Mouse (Mus musculus): ENCODE measurements around the gene Mgat3. TPM values are rescaled to one million over a fixed set of nuclear protein-coding genes. Genes with fewer than 3 reads are reported as not detected.

The Mgat3 gene
- polyA plus RNA-seq, 1 experiment from 2014 or later = 5.5 TPM

DNA sequence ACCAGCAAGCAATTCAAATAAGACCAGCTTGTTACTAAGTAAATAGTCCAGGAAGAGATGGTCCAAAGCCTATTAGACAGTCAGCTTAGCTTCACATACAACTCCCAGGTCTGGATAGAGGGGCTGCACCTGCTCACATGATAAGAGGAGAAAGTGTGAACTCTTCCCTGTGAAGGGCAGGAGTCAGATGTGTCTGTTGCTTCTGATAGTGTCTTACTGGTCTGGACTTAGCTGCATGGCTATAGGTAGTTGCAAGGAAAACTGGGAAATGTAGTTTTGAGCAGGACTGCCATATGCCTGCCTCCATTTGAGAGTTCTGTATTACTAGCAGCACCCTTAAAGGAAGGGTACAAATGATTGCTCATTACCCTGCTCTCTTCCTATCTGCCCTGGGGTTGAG lies 40.2 kb downstream of the Mgat3 start:
- no peak overlapping the region for H3K4me3 ChIP-seq (replicated peaks)
- H3K4me2 ChIP-seq (replicated peaks) = no peak overlapping the region
- no peaks in the 10 kb centered on the region for H3K27me3 ChIP-seq
- peaks cover 12% of the 10 kb centered on the region for H3K36me3 ChIP-seq
- ATAC-seq (ENCODE audit: insufficient number of reproducible peaks, low FRiP score, low TSS enrichment, low read depth) = no peak
- H3K9ac ChIP-seq = no peak overlapping the region
- H3K4me1 ChIP-seq = no peaks in the 10 kb centered on the region
- no peak overlapping the region for H3K27ac ChIP-seq (replicated peaks)
- no peaks in the 10 kb centered on the region for H3K9me3 ChIP-seq (replicated peaks)

DNA sequence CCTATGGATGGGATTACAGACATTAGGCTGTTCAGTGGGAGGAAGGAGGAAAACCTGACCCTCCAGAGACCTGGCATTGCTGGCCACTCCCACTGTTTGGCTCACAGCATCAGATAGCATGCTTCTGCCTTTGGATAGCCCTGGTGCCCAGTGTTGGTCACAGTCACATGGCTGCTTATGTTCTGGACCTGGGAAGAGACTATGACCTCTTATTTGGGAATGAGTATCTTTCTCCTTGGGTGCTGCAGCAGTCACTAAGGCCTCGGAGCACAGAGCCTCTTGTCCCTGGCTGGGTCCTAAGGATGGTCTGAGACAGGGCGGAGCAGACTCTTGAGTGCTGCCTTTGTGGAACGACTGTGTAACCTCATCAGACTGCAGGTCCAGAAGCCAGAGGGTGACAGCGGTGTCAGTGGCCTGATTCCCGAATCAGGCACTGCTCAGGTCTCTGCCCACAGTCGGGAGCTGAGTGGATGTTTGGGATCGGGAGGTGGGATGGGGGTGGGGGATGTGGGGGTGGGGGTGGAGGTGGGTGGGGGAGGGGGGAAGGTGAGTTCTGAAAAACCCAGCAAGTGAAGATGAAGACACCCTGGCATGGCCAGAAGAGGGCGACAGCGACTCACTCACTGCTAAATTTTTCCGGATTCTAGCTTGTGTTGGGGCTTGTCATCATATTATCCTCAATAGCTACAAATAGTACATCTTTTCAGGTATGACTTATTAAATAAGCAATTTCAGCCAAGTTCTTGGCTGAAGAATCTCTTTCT lies 42.4 kb downstream of the Mgat3 start:
- 19% methylated on average over 10 of the region's 10 CpGs for WGBS
- H3K9ac ChIP-seq = no peak overlapping the region

DNA sequence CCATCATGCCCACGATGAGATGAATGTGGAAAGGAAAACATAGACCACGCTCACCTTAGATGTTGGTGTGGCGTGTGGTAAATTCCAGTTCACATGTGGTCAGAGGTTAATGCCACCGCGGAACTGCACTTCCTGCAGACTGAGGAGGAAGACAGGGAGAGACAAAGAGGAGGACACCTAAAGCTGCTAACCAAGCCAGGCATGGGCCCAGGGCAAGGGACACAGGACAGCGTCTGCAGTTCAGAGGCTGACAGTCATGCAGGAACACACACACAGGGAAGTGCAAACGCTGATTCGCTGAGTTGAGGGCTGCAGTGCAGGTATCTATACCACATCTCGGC lies 42.9 kb downstream of the Mgat3 start:
- no peak overlapping the region for H3K9ac ChIP-seq
- H3K27ac ChIP-seq (replicated peaks) = no peak overlapping the region
- ATAC-seq (ENCODE audit: insufficient number of reproducible peaks, low FRiP score, low TSS enrichment, low read depth) = no peak
- H3K4me3 ChIP-seq (replicated peaks) = no peak overlapping the region
- 51% methylated on average over 9 of the region's 9 CpGs for WGBS
- H3K4me1 ChIP-seq = peaks cover 6% of the 10 kb centered on the region; the same call in 1 of the 2 replicates
- no peaks in the 10 kb centered on the region for H3K9me3 ChIP-seq (replicated peaks)
- peaks cover 10% of the 10 kb centered on the region for H3K36me3 ChIP-seq
- H3K27me3 ChIP-seq = no peaks in the 10 kb centered on the region
- no peak overlapping the region for H3K4me2 ChIP-seq (replicated peaks)

More for the DNA sequence above, 42.4 kb downstream of the Mgat3 start:
- Histone ChIP-seq H3K36me3 (peaks cover 12% of the 10 kb centered on the region), H3K27ac (replicated peaks) (no peak overlapping the region), H3K4me3 (replicated peaks) (no peak overlapping the region), H3K9me3 (replicated peaks) (no peaks in the 10 kb centered on the region), H3K4me2 (replicated peaks) (no peak overlapping the region), H3K4me1 (peaks cover 6% of the 10 kb centered on the region; the same call in 1 of the 2 replicates), H3K27me3 (no peaks in the 10 kb centered on the region)
- ATAC-seq (ENCODE audit: insufficient number of reproducible peaks, low FRiP score, low TSS enrichment, low read depth) = no peak

DNA sequence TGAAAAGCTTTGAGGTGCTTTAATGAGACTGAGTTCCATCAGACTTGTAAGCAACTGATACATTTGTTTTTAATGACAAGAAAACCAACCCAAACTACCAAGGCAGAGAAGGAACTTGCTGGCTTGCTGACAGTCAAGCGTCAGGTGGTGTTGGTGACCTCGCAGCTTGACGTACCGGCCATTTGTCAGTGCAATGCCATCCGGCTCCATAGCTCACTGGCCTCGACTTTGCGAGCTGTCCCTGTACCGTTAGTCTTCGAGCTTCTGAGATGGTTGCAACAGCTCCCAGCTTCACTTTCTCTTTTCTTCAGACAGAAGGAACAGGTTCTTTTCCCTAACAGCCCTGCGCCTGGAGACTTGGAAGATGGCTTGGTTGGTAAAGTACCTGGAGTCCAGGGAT lies 44.0 kb downstream of the Mgat3 start:
- no peaks in the 10 kb centered on the region for H3K36me3 ChIP-seq
- H3K4me2 ChIP-seq (replicated peaks) = no peak overlapping the region
- peaks cover 6% of the 10 kb centered on the region; the same call in 1 of the 2 replicates for H3K4me1 ChIP-seq
- WGBS = 88% methylated on average over 10 of the region's 10 CpGs
- no peaks in the 10 kb centered on the region for H3K9me3 ChIP-seq (replicated peaks)
- no peak overlapping the region for H3K9ac ChIP-seq
- no peak for ATAC-seq (ENCODE audit: insufficient number of reproducible peaks, low FRiP score, low TSS enrichment, low read depth)
- H3K4me3 ChIP-seq (replicated peaks) = no peak overlapping the region
- H3K27me3 ChIP-seq = no peaks in the 10 kb centered on the region
- H3K27ac ChIP-seq (replicated peaks) = no peak overlapping the region

DNA sequence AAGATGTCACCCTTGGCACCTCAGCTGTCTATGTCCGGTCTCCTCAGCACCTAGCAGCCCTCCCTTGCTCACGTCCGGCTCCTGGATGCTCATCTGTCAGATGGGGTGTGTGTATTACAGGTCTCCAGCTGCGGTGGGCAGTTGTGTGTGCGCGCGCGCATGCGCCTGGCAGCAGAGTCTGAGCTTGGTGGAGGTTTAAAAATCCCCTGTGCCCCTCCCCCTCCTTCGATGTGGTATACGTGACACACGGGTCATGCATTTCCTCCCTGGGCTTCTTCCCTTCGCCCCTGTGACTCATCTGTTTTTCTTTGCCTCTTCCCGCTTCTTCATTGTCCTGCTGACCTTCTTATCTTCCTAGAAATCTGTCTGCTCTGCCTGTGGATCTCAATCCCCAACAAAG lies 45.7 kb downstream of the Mgat3 start:
- 32% methylated on average over 14 of the region's 14 CpGs for WGBS
- Histone ChIP-seq H3K36me3 (no peaks in the 10 kb centered on the region), H3K9ac (no peak overlapping the region), H3K27me3 (no peaks in the 10 kb centered on the region), H3K4me3 (replicated peaks) (no peak overlapping the region), H3K4me2 (replicated peaks) (no peak overlapping the region), H3K27ac (replicated peaks) (no peak overlapping the region), H3K4me1 (peaks cover 6% of the 10 kb centered on the region; the same call in 1 of the 2 replicates), H3K9me3 (replicated peaks) (no peaks in the 10 kb centered on the region)
- no peak for ATAC-seq (ENCODE audit: insufficient number of reproducible peaks, low FRiP score, low TSS enrichment, low read depth)

DNA sequence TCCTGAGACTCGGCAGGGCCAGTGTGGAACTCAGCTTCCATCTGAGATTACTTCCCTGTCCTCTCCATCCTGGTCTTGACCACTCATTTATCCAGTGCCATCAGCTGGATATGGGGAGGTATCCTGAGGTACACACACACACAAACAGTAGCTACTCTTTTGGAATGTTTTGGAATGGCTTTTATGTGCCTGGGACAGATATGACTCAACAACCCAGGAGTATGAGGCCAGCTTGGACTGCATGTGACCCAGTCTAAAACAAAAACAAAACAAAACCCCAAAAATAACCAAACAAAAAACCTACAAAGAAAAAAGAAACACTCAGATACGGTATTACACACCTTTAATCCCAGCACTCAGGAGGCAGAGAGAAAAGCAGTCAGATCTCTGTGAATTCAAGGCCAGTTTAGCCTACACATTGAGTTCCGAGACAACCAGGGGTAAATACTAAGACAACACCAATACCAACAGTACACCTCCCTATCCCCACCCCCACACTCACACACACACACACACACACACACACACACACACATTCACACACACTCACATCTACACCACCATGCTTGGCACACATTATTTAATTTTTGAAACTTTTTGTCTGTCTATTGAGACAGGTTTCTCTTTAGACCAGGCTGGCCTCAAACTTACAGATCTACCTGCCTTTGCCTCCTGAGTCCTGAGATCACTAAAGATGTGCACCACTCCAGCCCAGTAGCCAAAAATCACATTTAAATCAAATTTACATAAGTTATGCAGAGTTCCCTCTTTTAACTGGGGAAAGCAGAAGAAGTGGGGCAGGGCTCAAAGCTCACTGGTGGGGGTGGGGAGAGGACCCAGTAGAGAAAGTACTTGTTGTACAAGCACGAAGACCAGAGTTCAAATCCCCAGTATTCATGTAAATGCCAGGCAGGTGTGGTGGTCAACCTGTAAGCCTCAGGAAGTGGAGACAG lies 46.5 kb downstream of the Mgat3 start:
- Histone ChIP-seq H3K9me3 (replicated peaks) (no peaks in the 10 kb centered on the region), H3K4me2 (replicated peaks) (no peak overlapping the region), H3K4me1 (peaks cover 6% of the 10 kb centered on the region; the same call in 1 of the 2 replicates), H3K4me3 (replicated peaks) (no peak overlapping the region), H3K9ac (no peak overlapping the region), H3K27me3 (no peaks in the 10 kb centered on the region), H3K36me3 (no peaks in the 10 kb centered on the region), H3K27ac (replicated peaks) (no peak overlapping the region)
- ATAC-seq (ENCODE audit: insufficient number of reproducible peaks, low FRiP score, low TSS enrichment, low read depth) = no peak
- WGBS = 54% methylated on average over 4 of the region's 4 CpGs

DNA sequence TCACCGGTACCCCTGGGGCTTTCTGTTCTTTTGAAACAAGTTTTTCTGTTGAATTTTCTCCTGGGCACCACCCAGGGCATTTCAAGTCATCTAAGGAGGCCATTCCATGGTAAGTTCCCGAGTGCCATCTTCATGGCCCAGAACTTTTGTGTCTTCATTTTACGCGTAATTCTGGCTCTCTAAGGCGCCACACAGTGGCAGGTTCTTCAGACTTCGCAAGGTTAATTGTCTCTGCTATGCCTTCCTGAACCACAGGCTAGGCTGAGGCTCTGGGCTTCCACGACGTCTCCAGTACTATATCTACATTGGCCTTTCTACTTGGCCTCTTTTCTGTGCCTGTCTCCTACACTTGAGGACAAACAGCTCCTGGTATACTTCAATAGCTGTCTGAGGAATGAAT lies 47.5 kb downstream of the Mgat3 start:
- no peak overlapping the region for H3K4me3 ChIP-seq (replicated peaks)
- no peak overlapping the region for H3K9ac ChIP-seq
- WGBS = 68% methylated on average over 8 of the region's 8 CpGs
- no peak overlapping the region for H3K4me2 ChIP-seq (replicated peaks)
- H3K36me3 ChIP-seq = no peaks in the 10 kb centered on the region
- no peaks in the 10 kb centered on the region for H3K27me3 ChIP-seq
- peaks cover 6% of the 10 kb centered on the region; the same call in 1 of the 2 replicates for H3K4me1 ChIP-seq
- ATAC-seq (ENCODE audit: insufficient number of reproducible peaks, low FRiP score, low TSS enrichment, low read depth) = no peak
- H3K9me3 ChIP-seq (replicated peaks) = no peaks in the 10 kb centered on the region
- H3K27ac ChIP-seq (replicated peaks) = no peak overlapping the region

DNA sequence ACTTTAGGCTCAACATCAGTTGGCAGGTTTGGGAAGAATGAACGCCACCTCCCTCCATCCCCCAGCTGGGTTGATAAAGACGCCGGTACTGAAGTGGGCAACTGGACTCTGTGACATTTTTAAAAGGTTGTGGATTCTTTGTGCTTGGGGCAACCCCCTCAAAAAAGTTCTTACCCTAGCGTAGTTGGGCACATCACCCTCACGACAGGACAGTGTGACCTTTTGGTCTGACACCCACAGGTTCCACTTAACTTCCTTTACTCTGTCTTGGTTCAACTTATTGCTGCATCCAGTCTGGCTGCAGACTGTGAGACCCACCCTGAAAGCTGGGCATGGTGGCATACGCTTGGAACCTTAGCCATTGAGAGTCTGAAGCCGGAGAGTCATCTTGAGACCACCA lies 50.2 kb downstream of the Mgat3 start:
- Histone ChIP-seq H3K4me1 (peaks cover 6% of the 10 kb centered on the region; the same call in 1 of the 2 replicates), H3K36me3 (no peaks in the 10 kb centered on the region), H3K4me3 (replicated peaks) (no peak overlapping the region), H3K4me2 (replicated peaks) (no peak overlapping the region), H3K27ac (replicated peaks) (no peak overlapping the region), H3K9me3 (replicated peaks) (no peaks in the 10 kb centered on the region), H3K27me3 (no peaks in the 10 kb centered on the region), H3K9ac (no peak overlapping the region)
- no peak for ATAC-seq (ENCODE audit: insufficient number of reproducible peaks, low FRiP score, low TSS enrichment, low read depth)
- WGBS = 88% methylated on average over 7 of the region's 7 CpGs

DNA sequence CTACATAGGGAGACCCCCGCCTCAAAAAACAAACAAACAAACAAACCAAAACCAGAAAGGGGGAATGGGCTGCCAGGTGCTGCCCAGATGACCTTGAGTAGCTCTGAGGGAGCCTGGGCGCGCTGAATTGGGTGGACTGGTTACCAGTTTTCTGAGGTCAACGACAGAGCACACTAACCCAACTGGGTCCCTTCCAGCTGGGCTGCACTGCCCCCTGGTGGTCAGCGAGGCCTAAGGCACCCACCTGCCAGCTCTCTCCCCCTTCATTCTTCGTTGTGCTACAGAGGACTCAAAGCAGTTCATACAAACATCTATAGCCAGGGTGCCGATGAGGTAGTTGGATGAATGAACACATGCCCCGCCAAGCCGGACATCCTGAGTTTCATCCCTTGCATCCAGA lies 51.7 kb downstream of the Mgat3 start:
- H3K9me3 ChIP-seq (replicated peaks) = no peaks in the 10 kb centered on the region
- no peak for ATAC-seq (ENCODE audit: insufficient number of reproducible peaks, low FRiP score, low TSS enrichment, low read depth)
- no peak overlapping the region for H3K4me3 ChIP-seq (replicated peaks)

DNA sequence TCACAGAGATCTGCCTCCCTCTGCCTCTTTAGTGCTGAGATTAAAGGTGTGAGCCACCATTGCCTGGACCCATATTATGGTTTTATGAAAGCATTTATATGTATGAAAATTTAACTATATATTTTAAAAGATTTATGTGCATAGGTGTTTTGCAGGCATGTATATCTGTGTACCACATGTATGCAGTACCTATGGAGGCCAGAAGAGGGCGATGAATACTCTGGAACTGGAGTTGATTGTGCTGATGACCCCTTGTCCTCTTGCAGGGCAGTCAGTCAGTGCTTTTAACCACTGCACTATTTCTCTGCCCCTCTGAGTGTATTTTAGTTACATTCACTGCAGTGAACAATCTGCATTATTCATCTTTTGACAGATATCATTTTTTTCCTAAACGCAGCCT lies 52.3 kb downstream of the Mgat3 start:
- Histone ChIP-seq H3K27ac (replicated peaks) (no peak overlapping the region), H3K4me3 (replicated peaks) (no peak overlapping the region), H3K36me3 (no peaks in the 10 kb centered on the region), H3K4me1 (no peaks in the 10 kb centered on the region), H3K4me2 (replicated peaks) (no peak overlapping the region), H3K27me3 (no peaks in the 10 kb centered on the region), H3K9me3 (replicated peaks) (no peaks in the 10 kb centered on the region), H3K9ac (no peak overlapping the region)
- ATAC-seq (ENCODE audit: insufficient number of reproducible peaks, low FRiP score, low TSS enrichment, low read depth) = no peak
- 46% methylated on average over 2 of the region's 2 CpGs for WGBS

More for the DNA sequence above, 51.7 kb downstream of the Mgat3 start:
- H3K4me1 ChIP-seq = no peaks in the 10 kb centered on the region
- H3K27ac ChIP-seq (replicated peaks) = no peak overlapping the region
- 20% methylated on average over 9 of the region's 9 CpGs for WGBS
- H3K27me3 ChIP-seq = no peaks in the 10 kb centered on the region
- H3K9ac ChIP-seq = no peak overlapping the region
- H3K4me2 ChIP-seq (replicated peaks) = no peak overlapping the region
- H3K36me3 ChIP-seq = no peaks in the 10 kb centered on the region

DNA sequence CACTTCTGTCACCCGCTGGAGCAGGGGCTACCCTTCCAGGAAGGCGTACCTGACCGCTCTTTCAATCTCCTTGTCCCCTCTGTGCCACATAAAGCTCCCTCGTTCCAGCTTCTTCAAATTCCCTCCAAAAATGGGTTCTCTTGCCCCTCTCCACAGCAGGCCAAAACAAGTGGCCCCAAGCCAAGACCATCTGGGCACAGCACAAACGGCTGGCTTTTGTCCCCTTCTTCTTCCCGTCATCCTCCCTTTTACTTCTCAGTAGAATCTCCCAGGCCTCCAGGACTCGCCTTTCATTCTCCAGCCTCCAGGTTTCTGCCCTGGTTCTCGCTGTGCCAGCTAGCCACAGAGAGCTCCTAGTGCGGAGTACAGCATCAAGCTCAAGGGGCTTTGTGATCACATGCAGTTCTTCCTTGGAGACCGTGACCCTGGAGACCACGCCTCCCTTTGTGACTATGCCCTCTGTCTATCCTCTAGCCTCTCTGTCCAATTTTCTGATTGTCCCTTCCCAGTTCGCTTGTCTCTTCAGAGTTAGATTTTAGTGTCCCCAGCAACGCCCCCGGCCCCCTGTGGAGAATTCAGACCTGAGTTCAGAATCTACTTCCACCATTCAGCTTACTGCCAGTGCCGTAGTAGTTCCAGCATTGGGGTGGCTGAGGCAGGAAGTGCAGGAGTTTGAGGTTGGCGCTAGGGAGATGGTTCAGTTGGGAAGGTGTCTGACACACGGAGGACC lies 54.7 kb downstream of the Mgat3 start:
- WGBS = 78% methylated on average over 17 of the region's 17 CpGs
- H3K4me3 ChIP-seq (replicated peaks) = no peak overlapping the region
- no peak for ATAC-seq (ENCODE audit: insufficient number of reproducible peaks, low FRiP score, low TSS enrichment, low read depth)
- H3K36me3 ChIP-seq = no peaks in the 10 kb centered on the region
- no peaks in the 10 kb centered on the region for H3K27me3 ChIP-seq
- H3K4me1 ChIP-seq = peaks cover 2% of the 10 kb centered on the region; the same call in 1 of the 2 replicates
- H3K27ac ChIP-seq (replicated peaks) = no peak overlapping the region
- H3K4me2 ChIP-seq (replicated peaks) = no peak overlapping the region
- H3K9me3 ChIP-seq (replicated peaks) = no peaks in the 10 kb centered on the region
- no peak overlapping the region for H3K9ac ChIP-seq
